Mouse (Mus musculus) ES-E14 (cell line): ENCODE results near the gene Scaf11. TPM values are rescaled to one million over a fixed set of nuclear protein-coding genes. Genes with fewer than 3 reads are reported as not detected.

ENCODE experiments used
- DNase-seq: peaks from one replicate; pipeline ENCODE4 v3.0.0-alpha.2; 2013; ENCODE audit warnings: low read depth, low spot score
- H3K27ac ChIP-seq: 2 replicates; pipeline ENCODE4 v1.5.1; 2012; ENCODE audit warnings: low read depth, mild to moderate bottlenecking, low read length, moderate library complexity, mixed read lengths; ENCODE audit not compliant: poor library complexity, insufficient read depth, severe bottlenecking
- H3K36me3 ChIP-seq: 2 replicates; pipeline ENCODE4 v1.6.1; 2012; ENCODE audit warnings: mild to moderate bottlenecking, low read length, moderate library complexity, mixed read lengths; ENCODE audit not compliant: control insufficient read depth, poor library complexity, insufficient read depth, severe bottlenecking
- H3K4me1 ChIP-seq, 2 experiments: fragments of 150-350 bp in 1 of 2; sonication (generic) in 1 of 2; 2 replicates each; pipeline ENCODE4 v1.6.1; 2012; ENCODE audit warnings: low read length in 2 of 2, mild to moderate bottlenecking in 1 of 2, mixed read lengths in 1 of 2; ENCODE audit not compliant: control insufficient read depth in 2 of 2, insufficient read depth in 2 of 2, poor library complexity in 1 of 2
- H3K4me3 ChIP-seq, 2 experiments: fragments of 150-350 bp in 1 of 2; sonication (generic) in 1 of 2; 2 replicates each; pipeline ENCODE4 v1.5.1; 2012; ENCODE audit warnings: low read length in 2 of 2, low read depth in 1 of 2, mild to moderate bottlenecking in 1 of 2, mixed read lengths in 1 of 2; ENCODE audit not compliant: insufficient read depth in 1 of 2, poor library complexity in 1 of 2, severe bottlenecking in 1 of 2
- H3K9ac ChIP-seq: 2 replicates; pipeline ENCODE4 v1.6.1; 2012; ENCODE audit warnings: low read depth, mild to moderate bottlenecking, low read length, mixed read lengths; ENCODE audit not compliant: poor library complexity, insufficient read depth, severe bottlenecking
- H3K9me3 ChIP-seq: fragments of 150-350 bp; sonication (generic); 2 replicates; pipeline ENCODE4 v1.6.1; 2012; ENCODE audit warnings: low read depth, mild to moderate bottlenecking, low read length; ENCODE audit not compliant: control insufficient read depth, insufficient read depth
- CHD2 ChIP-seq: IDR thresholded peaks from 2 replicates; pipeline ENCODE4 v1.6.1; 2014; ENCODE audit warnings: mild to moderate bottlenecking, low read depth, low read length, inconsistent platforms
- HCFC1 ChIP-seq: IDR thresholded peaks from 2 replicates; pipeline ENCODE4 v1.6.1; 2012; ENCODE audit warnings: low read length, inconsistent platforms, borderline replicate concordance; ENCODE audit not compliant: insufficient read depth
- MAFK ChIP-seq: IDR thresholded peaks from 2 replicates; pipeline ENCODE4 v1.6.1; 2014; ENCODE audit warnings: mild to moderate bottlenecking, low read depth, low read length, inconsistent platforms; ENCODE audit not compliant: insufficient read depth
- ZC3H11A ChIP-seq: IDR thresholded peaks from 2 replicates; pipeline ENCODE4 v1.6.1; 2012; ENCODE audit warnings: low read depth, mild to moderate bottlenecking, inconsistent platforms, low read length, borderline replicate concordance
- ZNF384 ChIP-seq: IDR thresholded peaks from 2 replicates; pipeline ENCODE4 v1.6.1; 2012; ENCODE audit warnings: low read depth, low read length, inconsistent platforms
- in situ Hi-C, 2 experiments: fragments of 600-800 bp; cut with MboI; formaldehyde crosslinking; loops; one replicate each; pipeline ENCODE4 v1.15.1; 2025; ENCODE audit warnings: low sequenced_read_pairs in 2 of 2, inconsistent platforms in 1 of 2; ENCODE audit not compliant: unreplicated experiment in 2 of 2
- total RNA-seq: library from RNA; depleted of rRNA; stranded (reverse); fragments of 300-350 nt; gene quantifications from 2 replicates; pipeline ENCODE4 v1.2.3, GENCODE M21; 2012

Gene Scaf11
- total RNA-seq, 1 experiment, result 92.7 TPM

DNA sequence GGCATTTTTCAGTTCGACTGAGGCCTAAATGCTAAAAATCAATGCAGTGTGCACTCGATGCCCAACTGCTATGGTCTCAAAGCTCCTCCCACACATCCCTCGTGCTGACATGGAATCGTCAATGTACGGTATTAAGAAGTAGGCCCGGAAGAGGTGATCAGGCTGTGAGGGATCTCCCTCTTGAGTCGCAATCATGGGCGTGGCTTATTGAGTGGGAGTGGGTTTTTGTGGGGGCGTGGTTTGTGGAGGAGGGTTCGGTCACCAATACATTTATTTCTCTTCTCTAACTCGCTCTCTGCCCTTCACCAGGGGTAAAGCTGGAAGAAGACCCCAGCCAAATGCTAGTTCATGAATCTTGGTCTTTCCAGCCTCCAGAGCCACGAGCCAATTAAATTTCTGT is 17.4 kb upstream of the Scaf11 start:
- Histone ChIP-seq H3K9me3 (no peaks in the 10 kb centered on the region), H3K9ac (no peak overlapping the region), H3K4me3 (no peak overlapping the region), H3K27ac (no peak overlapping the region), H3K36me3 (no peaks in the 10 kb centered on the region), H3K4me1 (peaks cover 2 to 3% of the 10 kb centered on the region in 2 experiments; a peak in 2 of 4 replicates)
- DNase-seq, result no peak
- no peak for TF ChIP-seq HCFC1
- TF ChIP-seq CHD2, result no peak
- TF ChIP-seq MAFK, result no peak
- TF ChIP-seq ZNF384, result no peak
- TF ChIP-seq ZC3H11A, result no peak
- in situ Hi-C loops, result no loop called here

DNA sequence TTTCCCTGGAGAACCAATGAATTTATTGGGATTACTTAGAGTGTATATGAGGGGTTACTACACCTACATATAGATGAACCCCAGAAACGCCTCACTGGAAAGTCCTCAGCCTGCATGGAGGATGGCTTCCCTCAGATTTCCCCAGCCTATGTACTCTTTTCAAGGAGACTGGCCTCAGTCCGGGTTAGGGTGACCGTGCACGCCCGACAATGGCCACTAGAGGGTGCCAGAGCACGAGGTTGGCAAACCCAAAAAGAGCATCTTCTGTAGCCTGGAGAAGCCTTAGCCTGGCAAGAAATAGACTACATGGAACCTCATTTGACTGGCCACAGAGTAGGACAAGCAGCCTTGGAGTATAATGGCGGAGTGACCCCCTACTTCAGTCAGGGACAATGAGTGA is 15.7 kb upstream of the Scaf11 start:
- in situ Hi-C loops, result no loop called here
- DNase-seq, result peak; percentile 69
- H3K4me1 ChIP-seq, result peaks cover 2 to 3% of the 10 kb centered on the region in 2 experiments; a peak in 2 of 4 replicates

DNA sequence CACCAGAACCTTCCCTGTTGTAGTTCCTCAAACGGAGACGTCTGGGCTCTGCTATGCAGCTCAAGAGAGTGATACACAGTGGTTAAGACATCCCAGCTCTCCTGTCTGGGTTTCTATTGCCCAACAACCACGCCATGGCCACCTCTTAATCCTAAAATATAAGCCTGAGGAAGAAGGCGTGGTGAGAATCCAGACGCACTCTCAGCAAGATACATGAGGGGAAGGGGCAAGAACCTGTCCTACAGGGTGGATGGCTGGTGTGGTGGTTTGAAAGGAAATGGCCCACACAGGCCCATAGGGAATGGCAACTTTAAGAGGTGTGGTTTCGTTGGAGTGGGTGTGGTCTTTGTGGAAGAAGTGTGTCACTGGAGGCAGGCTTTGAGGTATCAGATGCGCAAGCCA is 14.9 kb upstream of the Scaf11 start:
- H3K36me3 ChIP-seq, result no peaks in the 10 kb centered on the region

More for the DNA sequence above, 15.7 kb upstream of the Scaf11 start:
- TF ChIP-seq HCFC1, result no peak; the same call in 1 of the 2 replicates
- no peak for TF ChIP-seq ZNF384
- no peak for TF ChIP-seq CHD2
- no peak for TF ChIP-seq MAFK
- 0 out of 2 replicates have a peak, but pooled peaks have one; percentile 47 for TF ChIP-seq ZC3H11A
- H3K9ac ChIP-seq, result no peak overlapping the region
- H3K4me3 ChIP-seq, result no peak overlapping the region
- no peaks in the 10 kb centered on the region for H3K36me3 ChIP-seq
- no peak overlapping the region for H3K27ac ChIP-seq
- H3K9me3 ChIP-seq, result no peaks in the 10 kb centered on the region

DNA sequence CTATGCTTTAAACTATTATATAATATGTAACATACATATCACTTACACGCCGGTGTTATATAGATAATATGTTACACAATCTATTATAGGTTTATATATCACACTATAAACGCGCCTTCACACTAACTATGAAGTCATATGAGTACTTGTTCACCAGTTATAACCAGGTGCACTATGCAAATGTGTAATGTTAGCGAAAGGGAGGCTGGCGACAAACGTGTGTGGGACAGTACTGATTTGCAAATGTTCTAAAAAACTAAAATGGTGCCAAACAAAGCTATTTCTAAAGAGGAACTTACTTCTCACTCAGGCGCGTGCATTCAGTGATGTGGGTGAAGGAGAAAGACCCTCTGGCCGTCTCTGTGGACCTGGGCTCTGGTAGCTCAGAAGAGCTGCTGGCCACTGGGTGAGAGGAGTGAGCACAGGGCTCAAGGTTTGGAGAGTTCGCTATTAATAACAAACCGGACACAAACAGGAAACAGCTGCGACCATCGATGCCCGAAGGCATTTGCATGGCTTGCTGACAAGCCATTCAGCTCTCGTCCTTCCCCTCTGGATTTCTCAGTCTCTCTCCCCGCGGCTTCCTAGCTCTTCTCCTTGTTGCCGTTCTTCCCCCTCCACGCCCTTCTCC is 13.8 kb upstream of the Scaf11 start:
- Histone ChIP-seq H3K9ac (no peak overlapping the region), H3K27ac (no peak overlapping the region), H3K4me3 (no peak overlapping the region), H3K9me3 (no peaks in the 10 kb centered on the region), H3K4me1 (peaks cover under 1 to 3% of the 10 kb centered on the region in 2 experiments; a peak in 2 of 4 replicates), H3K36me3 (no peaks in the 10 kb centered on the region)
- DNase-seq, result no peak
- TF ChIP-seq ZC3H11A (no peak), CHD2 (no peak), MAFK (no peak), HCFC1 (no peak), ZNF384 (no peak)
- in situ Hi-C loops, result no loop called here

More for the DNA sequence above, 14.9 kb upstream of the Scaf11 start:
- no peak for DNase-seq
- Histone ChIP-seq H3K27ac (no peak overlapping the region), H3K9ac (no peak overlapping the region), H3K4me3 (no peak overlapping the region), H3K9me3 (no peaks in the 10 kb centered on the region), H3K4me1 (peaks cover 2 to 3% of the 10 kb centered on the region in 2 experiments; a peak in 2 of 4 replicates)
- in situ Hi-C loops, result no loop called here
- TF ChIP-seq HCFC1 (no peak), MAFK (no peak), CHD2 (no peak), ZNF384 (no peak), ZC3H11A (no peak)

DNA sequence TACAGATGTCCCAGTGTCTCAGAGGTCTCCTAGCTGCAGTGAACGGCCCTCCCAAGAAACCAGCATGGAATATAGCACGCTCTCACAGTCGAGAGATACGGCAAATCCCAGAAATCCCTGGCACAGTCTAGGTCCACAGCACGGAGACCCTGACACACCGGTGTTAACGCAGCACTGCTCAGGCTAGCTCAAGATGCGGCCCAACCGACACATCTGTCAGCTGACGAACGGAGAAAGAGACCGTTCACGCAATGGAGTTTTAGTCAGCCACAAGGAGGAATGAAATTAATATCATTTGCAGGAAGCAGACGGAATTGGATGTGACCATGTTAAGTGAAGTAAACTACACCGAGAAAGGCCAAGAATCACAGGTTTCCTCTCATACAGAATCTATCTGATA is 13.3 kb upstream of the Scaf11 start:
- Histone ChIP-seq H3K4me3 (no peak overlapping the region), H3K9me3 (no peaks in the 10 kb centered on the region), H3K4me1 (peaks cover 0 to 3% of the 10 kb centered on the region in 2 experiments; a peak in 2 of 4 replicates), H3K36me3 (no peaks in the 10 kb centered on the region), H3K27ac (no peak overlapping the region), H3K9ac (no peak overlapping the region)
- in situ Hi-C loops, result no loop called here
- TF ChIP-seq HCFC1 (no peak), CHD2 (no peak), ZNF384 (no peak), ZC3H11A (no peak), MAFK (no peak)
- no peak for DNase-seq
